Mouse (Mus musculus) macrophage (primary cell): ENCODE results near the gene Ptpre. TPM values are rescaled to one million over a fixed set of nuclear protein-coding genes. Genes with fewer than 3 reads are reported as not detected.

ENCODE experiments used
- H3K27ac ChIP-seq: fragments of 350-480 bp; formaldehyde crosslinking; 2 replicates; pipeline ENCODE4 v1.9.0; 2021
- H3K36me3 ChIP-seq: fragments of 350-480 bp; formaldehyde crosslinking; 2 replicates; pipeline ENCODE4 v1.9.0; 2021; ENCODE audit errors: inconsistent target
- H3K4me3 ChIP-seq: fragments of 350-480 bp; formaldehyde crosslinking; 2 replicates; pipeline ENCODE4 v1.9.0; 2021; ENCODE audit errors: inconsistent target
- H3K79me2 ChIP-seq: fragments of 350-480 bp; formaldehyde crosslinking; 2 replicates; pipeline ENCODE4 v1.9.0; 2021; ENCODE audit errors: inconsistent target
- whole genome bisulfite sequencing: methylation state at CpG from one replicate; pipeline ENCODE4 v1.1.7; 2026; ENCODE audit warnings: inconsistent platforms; ENCODE audit not compliant: missing documents; 5-methylcytosine and 5-hydroxymethylcytosine counted together
- polyA plus RNA-seq: library from polyadenylated mRNA; stranded (reverse); fragments of 250-400 nt; gene quantifications from 3 replicates; pipeline ENCODE4 v1.2.4, GENCODE M21; 2018; ENCODE audit warnings: inconsistent platforms

Ptpre gene
- polyA plus RNA-seq, 1 experiment from 2014 or later: 35.9 TPM

DNA sequence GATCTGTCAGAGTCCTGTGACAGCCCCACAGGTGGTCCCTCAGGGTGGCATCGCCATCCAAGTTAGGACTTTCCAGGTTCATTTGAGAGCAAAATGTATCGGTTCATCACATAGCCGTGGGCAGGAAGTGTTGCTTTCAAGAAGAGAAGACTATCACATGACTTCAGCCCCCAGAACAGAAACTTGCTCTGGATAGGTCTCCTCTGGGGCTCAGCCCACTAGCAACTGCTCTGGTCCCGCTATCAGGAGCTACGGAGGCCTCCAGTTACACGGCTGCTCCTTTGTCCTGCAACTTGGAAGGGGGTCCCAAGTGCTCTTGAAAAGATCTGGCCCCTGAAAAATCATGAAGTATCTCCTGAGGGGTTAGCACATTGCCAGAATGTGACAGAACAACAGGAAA is 109.7 kb downstream of the Ptpre start:
- H3K27ac ChIP-seq: 0 out of 2 replicates have a peak overlapping the region, but pooled peaks have one; percentile 1
- H3K4me3 ChIP-seq: no peak overlapping the region
- H3K79me2 ChIP-seq: peaks cover 63% of the 10 kb centered on the region
- no peaks in the 10 kb centered on the region; the same call in 1 of the 2 replicates for H3K36me3 ChIP-seq
- 73% methylated on average over 6 of the region's 6 CpGs for WGBS

DNA sequence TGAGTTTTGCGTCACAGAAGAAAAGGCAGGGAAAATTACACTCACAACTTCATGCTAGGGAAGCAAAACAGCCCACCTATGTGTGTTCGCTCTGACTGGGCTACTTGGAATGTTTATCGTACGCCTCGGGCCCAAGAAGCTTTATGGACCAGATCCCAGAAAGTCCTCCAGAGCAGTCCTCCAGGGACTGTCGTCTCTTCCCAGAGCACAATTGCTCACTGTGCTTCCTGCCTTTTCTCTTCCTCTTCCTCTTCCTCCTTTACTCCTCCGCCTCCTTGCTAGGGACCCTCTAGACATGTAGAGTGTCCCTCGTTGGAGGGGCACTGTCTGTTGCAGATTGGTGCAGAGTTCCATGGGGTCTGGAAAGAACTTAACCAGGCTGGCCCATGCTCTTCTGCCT is 111.5 kb downstream of the Ptpre start:
- H3K27ac ChIP-seq: peak overlapping the region; percentile 98
- no peak overlapping the region for H3K4me3 ChIP-seq
- H3K36me3 ChIP-seq: no peaks in the 10 kb centered on the region
- peaks cover 82% of the 10 kb centered on the region for H3K79me2 ChIP-seq
- 66% methylated on average over 8 of the region's 8 CpGs for WGBS

DNA sequence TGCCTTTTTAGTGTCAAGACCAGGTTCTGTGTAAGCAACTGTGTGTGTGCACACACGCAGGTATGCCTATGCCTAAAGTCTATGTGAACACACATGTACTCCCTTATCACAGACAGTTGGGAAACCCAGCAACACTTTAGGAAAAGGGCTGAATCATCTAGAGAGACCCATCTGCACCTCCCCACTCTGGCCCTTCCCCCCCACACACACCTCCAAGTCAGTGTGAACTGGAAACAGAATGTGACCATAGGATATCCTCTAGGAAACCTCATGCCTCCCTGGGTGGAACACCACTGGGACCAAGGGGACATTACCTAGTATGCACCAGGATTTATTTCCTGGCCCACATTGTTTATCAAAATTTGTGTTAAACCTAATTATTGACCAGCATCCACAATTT is 112.0 kb downstream of the Ptpre start:
- Histone ChIP-seq H3K36me3 (no peaks in the 10 kb centered on the region), H3K4me3 (peak overlapping the region; percentile 3; the same call in 1 of the 2 replicates), H3K27ac (peak overlapping the region; percentile 98), H3K79me2 (peaks cover 87% of the 10 kb centered on the region)
- 47% methylated on average over 1 of the region's 1 CpGs for WGBS

DNA sequence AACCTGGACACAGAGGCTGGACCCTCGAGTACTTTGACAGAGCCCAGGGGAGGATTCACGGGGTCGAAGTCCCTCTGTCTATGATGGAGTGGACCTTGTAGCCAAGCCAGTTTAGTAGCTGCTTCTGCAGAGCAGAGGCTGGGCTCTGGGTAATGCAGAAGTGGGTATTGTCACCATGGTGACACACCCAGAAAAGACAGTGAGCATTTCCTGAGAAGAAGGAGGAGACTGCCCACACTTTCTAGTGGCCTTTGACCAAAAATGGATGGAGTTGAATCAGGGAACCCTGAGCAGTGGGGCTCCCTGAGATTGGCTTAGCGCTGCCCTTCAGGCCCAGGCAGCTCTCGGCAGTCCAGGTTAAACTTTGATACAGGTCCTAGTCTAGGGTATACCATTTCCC is 112.8 kb downstream of the Ptpre start:
- 14% methylated on average over 5 of the region's 5 CpGs for WGBS
- H3K4me3 ChIP-seq: peak overlapping the region; percentile 71; the same call in 1 of the 2 replicates
- H3K79me2 ChIP-seq: peaks cover 91% of the 10 kb centered on the region
- H3K36me3 ChIP-seq: no peaks in the 10 kb centered on the region
- peak overlapping the region; percentile 98 for H3K27ac ChIP-seq

DNA sequence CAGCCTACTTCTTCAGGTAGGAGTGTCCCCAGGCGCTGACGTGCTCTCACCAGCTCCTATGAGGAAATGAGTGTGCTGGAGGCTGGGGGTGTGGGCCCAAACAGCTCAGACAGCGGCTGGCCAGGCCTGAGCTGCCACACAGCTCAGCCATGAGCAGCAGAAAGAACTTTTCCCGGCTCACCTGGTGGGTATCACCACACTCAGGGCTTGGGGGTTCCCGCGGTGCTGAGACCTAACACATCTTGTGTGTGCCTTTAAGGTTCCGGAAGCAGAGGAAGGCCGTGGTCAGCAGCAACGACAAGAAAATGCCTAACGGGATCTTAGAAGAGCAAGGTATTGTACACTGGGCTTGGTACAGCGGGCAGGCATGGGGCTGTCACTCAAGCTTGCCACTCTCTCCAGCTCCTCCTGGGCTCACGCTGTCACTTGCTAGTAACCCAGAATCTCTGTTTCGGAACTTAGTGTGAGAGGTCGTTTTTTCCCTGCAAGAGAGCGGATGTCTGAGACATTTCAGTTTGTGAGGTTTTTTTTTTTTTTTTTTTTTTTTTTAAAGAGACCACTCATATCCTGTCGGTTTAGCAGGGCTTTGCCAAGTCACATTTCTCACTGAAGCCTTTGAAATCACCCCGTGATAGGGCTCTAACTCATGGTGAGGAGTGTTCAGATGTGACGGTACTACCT is 114.7 kb downstream of the Ptpre start:
- under 1% methylated on average over 18 of the region's 18 CpGs for WGBS
- Histone ChIP-seq H3K79me2 (peaks cover 89% of the 10 kb centered on the region), H3K4me3 (peak overlapping the region; percentile 71), H3K36me3 (peaks cover 10% of the 10 kb centered on the region; the same call in 1 of the 2 replicates), H3K27ac (peak overlapping the region; percentile 98)

DNA sequence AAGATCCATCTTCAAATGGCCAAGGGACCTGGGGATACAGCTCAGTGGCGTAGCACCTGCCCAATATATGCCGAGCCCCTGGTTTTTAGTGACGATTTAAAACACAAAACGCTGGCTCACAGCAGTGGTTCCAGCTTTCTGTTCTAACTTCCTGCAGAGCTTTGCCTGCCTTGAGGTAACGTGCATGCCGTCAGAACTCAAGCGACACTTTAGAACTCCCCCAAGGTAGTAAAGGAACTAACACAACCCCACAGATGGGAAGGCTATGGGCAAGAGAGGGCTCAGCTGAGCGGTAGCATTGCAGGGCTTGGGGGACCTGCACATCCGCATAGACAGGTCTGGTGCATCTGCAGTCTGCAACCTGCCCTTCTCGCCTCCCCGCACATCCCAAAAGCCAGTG is 115.5 kb downstream of the Ptpre start:
- peaks cover 15% of the 10 kb centered on the region; the same call in 1 of the 2 replicates for H3K36me3 ChIP-seq
- H3K27ac ChIP-seq: peak overlapping the region; percentile 98
- peak overlapping the region; percentile 71 for H3K4me3 ChIP-seq
- 23% methylated on average over 11 of the region's 11 CpGs for WGBS
- peaks cover 89% of the 10 kb centered on the region for H3K79me2 ChIP-seq

DNA sequence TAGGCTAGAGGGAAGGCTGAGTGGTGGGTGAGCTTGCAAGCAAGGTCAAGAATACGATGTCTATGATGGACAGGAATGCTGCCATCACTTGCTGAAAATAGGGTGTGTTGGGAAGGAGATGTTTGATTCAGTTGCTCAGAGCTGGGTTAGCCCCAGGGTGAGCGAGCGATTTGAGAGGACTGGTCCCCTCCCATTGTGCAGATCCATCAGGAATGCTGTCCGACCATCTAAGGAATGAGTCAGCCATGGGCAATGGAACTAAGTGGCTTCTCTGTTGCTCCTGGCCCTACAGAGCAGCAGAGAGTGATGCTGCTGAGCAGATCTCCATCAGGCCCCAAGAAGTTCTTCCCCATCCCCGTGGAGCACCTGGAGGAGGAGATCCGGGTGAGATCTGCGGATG is 116.3 kb downstream of the Ptpre start:
- H3K27ac ChIP-seq: peak overlapping the region; percentile 98
- 95% methylated on average over 6 of the region's 7 CpGs for WGBS
- H3K79me2 ChIP-seq: peaks cover 89% of the 10 kb centered on the region
- peak overlapping the region; percentile 71 for H3K4me3 ChIP-seq
- peaks cover 15% of the 10 kb centered on the region; the same call in 1 of the 2 replicates for H3K36me3 ChIP-seq

DNA sequence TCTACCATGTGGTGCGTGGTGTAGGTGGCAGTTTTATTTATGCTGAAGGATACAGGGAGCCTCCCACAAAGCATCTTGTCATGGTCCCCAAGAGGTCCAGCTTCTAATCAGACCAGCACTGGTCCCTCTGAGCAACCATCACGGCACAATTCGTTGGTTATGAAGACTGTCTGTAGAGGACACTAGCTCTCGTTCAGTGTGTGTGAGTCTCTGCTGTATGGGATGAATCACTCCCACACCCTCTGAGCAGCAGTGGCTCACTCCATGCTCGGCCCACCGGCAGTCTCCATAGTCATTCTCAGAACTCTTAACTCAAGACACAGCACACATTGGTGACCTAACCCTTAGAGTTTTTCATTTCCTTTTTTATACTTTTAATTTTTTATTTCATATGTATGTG is 117.0 kb downstream of the Ptpre start:
- H3K4me3 ChIP-seq: no peak overlapping the region; the same call in 1 of the 2 replicates
- 42% methylated on average over 6 of the region's 6 CpGs for WGBS
- peak overlapping the region; percentile 98 for H3K27ac ChIP-seq
- peaks cover 89% of the 10 kb centered on the region for H3K79me2 ChIP-seq
- peaks cover 15% of the 10 kb centered on the region; the same call in 1 of the 2 replicates for H3K36me3 ChIP-seq

DNA sequence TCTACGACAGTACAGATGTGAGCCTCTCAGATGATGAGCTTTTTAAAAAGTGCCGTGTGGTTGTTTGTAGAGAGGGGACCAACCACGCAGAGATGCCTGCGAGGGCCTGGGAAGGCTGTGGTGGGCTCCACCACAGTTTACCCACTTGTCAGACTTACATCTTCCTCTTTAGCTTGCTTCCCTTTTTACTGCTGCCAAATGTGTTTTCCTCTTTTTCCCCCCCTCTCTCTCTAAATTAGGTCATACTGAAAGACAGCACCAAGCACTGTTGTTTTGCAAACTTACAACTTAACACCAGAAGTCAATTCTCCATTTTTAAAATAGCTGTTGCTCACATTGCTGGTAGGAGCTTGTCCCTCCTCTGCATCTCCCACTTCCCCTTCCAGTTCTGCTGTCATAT is 117.8 kb downstream of the Ptpre start:
- Histone ChIP-seq H3K79me2 (peaks cover 91% of the 10 kb centered on the region), H3K4me3 (no peak overlapping the region), H3K27ac (peak overlapping the region; percentile 98), H3K36me3 (peaks cover 21% of the 10 kb centered on the region; the same call in 1 of the 2 replicates)
- 0% methylated on average over 4 of the region's 4 CpGs for WGBS

DNA sequence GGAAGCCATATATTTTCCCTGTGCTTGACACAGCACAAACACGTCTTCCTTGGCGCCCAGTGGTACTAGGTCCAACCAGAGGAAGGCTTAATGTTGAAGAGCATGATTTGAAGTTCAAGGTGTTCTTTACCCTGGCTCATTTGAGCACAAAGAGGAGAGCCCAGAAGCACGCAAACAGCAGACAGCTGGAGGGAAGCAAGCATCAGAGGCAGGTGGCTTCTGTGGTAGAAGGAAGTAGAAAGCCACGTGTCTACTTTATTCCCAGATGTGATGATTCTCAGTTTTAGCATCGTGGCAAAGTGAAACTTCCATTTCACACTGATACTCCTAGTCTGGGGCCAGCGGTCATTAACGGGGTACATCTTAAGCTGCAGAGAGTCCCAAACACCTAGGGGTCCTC is 120.9 kb downstream of the Ptpre start:
- Histone ChIP-seq H3K79me2 (peaks cover 81% of the 10 kb centered on the region), H3K4me3 (no peak overlapping the region), H3K27ac (0 out of 2 replicates have a peak overlapping the region, but pooled peaks have one; percentile 10), H3K36me3 (peaks cover 51% of the 10 kb centered on the region)
- 35% methylated on average over 7 of the region's 7 CpGs for WGBS

DNA sequence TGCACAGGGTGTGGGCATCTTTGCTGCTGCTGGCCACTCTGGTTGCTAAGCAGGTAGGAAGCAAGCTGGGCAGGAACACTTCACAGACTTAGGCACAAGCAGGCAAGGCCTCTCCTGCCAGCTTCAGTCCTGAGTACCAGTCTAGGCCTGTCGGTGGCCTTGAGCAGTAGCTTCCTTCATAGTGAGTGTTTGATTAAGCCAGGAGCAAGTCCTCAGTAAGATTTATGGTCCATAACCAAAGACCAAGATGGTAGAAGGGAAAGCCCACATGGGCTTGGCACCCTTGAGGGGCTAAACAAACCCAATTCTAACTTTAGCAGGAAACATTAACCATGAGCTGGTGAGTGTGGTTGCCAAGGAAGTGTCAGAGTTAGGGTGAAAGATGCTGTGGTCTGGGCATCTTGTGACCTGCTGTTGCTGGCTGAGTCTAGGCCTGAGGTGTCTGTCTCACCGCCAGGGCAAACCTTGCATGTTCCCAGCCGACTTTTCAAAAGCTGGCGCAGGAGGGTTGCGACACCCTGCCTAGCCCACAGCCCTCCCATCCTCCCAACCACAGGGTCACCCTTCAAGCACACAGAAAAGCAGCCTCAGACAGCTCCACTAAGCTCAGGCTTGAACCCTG is 122.1 kb downstream of the Ptpre start:
- Histone ChIP-seq H3K36me3 (peaks cover 64% of the 10 kb centered on the region), H3K27ac (0 out of 2 replicates have a peak overlapping the region, but pooled peaks have one; percentile 5), H3K79me2 (peaks cover 68% of the 10 kb centered on the region), H3K4me3 (no peak overlapping the region)
- 21% methylated on average over 5 of the region's 5 CpGs for WGBS

DNA sequence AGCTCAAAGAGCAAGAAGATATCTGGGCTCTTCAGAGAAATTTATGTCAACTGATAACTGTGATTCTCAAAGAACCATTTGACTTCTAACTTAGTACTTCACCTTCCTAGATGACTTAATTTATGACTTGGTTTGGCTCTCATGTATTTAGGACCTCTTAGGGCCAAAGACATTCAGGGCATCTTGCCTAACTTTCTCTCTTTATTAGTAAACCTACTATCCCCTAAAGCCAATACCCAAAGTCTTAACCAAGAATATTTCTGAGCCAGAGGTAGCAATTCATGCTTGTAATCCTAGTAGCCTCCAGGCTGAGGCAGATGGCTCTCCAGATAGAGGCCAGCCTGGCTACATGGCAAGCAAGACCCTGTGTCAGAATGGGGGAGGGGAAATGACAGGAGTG is 123.0 kb downstream of the Ptpre start:
- no peak overlapping the region for H3K27ac ChIP-seq
- peaks cover 66% of the 10 kb centered on the region for H3K79me2 ChIP-seq
- H3K36me3 ChIP-seq: peaks cover 73% of the 10 kb centered on the region
- no peak overlapping the region for H3K4me3 ChIP-seq

DNA sequence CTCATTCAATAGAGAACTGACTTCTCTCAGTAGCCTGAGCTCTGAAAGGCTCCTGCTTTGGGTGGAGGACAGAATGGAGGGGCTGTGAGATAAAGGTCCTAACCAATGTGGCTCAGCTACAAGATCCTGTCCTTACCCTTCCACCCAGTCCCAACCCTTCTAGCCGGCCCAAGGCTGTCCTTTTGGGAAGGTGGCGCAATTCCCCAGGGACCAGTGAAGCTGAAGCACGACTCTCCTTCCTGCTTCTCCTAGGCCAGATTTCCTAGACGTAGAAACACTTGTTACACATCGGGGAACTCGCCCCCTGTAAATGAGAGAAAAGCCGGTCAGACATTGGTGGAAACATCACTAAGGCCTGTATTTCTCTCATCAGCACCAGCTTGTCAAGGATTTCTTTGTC is 126.9 kb downstream of the Ptpre start:
- WGBS: 87% methylated on average over 7 of the region's 7 CpGs
- peaks cover 29% of the 10 kb centered on the region; the same call in 1 of the 2 replicates for H3K79me2 ChIP-seq
- peaks cover 67% of the 10 kb centered on the region for H3K36me3 ChIP-seq
- no peak overlapping the region for H3K4me3 ChIP-seq
- no peak overlapping the region for H3K27ac ChIP-seq

DNA sequence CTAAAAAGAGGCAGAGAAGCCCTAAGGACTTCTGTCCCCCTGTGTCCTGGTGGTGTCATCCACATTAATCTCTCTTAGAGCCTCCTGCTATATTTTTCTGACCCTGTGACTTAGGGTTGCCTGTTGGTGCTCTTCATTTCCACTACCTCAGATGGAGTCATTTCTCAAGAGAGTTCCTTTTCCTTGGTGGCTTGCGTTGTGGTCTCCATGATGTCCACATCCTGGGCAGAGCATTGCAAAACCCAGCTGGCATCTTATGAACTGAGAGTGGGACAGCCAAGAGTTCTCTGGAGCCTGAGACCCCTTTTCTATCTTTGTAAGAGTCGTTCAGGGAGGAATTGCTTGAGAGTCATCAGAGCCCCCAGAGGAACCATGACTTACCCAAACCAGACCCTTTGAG is 129.0 kb downstream of the Ptpre start:
- peaks cover 8% of the 10 kb centered on the region; the same call in 1 of the 2 replicates for H3K79me2 ChIP-seq
- no peak overlapping the region for H3K4me3 ChIP-seq
- 8% methylated on average over 2 of the region's 2 CpGs for WGBS
- peaks cover 70% of the 10 kb centered on the region for H3K36me3 ChIP-seq
- H3K27ac ChIP-seq: peak overlapping the region; percentile 80
